Mouse (Mus musculus) hindbrain, postnatal 0 days (tissue): ENCODE data around the gene Lrrc4c. TPM values are rescaled to one million over a fixed set of nuclear protein-coding genes. Genes with fewer than 3 reads are reported as not detected.
A peak's percentile ranks its signal among the peaks of the same experiment; 100 is the strongest.

Source experiments
- ATAC-seq: fragments of 200-750 bp; cut with Nextera tagmentation; 2 replicates; pipeline ENCODE4 v1.8.0; 2017; ENCODE audit warnings: mild to moderate bottlenecking, moderate TSS enrichment, moderate library complexity
- DNase-seq: peaks from one replicate; pipeline ENCODE4 v3.0.0-alpha.2; 2015; ENCODE audit warnings: low spot score
- H3K27ac ChIP-seq: fragments of 300-500 bp; sonication (generic); 2 replicates; pipeline ENCODE4 v1.5.1; 2014; ENCODE audit warnings: mild to moderate bottlenecking
- H3K27me3 ChIP-seq: fragments of 300-500 bp; sonication (generic); 2 replicates; pipeline ENCODE4 v1.6.1; 2014; ENCODE audit warnings: low read length, mixed read lengths; ENCODE audit not compliant: insufficient read depth
- H3K36me3 ChIP-seq: fragments of 300-500 bp; sonication (generic); 2 replicates; pipeline ENCODE4 v1.6.1; 2014; ENCODE audit warnings: low read length, mixed read lengths; ENCODE audit not compliant: insufficient read depth
- H3K4me1 ChIP-seq: fragments of 300-500 bp; sonication (generic); 2 replicates; pipeline ENCODE4 v1.6.1; 2014; ENCODE audit warnings: antibody characterized with exemption, low read length, mixed read lengths; ENCODE audit not compliant: insufficient read depth
- H3K4me2 ChIP-seq: fragments of 300-500 bp; sonication (generic); 2 replicates; pipeline ENCODE4 v1.6.1; 2014; ENCODE audit warnings: low read depth, mild to moderate bottlenecking, low read length, moderate library complexity, mixed read lengths
- H3K4me3 ChIP-seq: fragments of 300-500 bp; sonication (generic); 2 replicates; pipeline ENCODE4 v1.5.1; 2014; ENCODE audit warnings: low read length
- H3K9ac ChIP-seq: fragments of 300-500 bp; sonication (generic); replicated peaks from 2 replicates; pipeline ENCODE4 v1.6.1; 2014; ENCODE audit warnings: mild to moderate bottlenecking, low read length, moderate library complexity, mixed read lengths
- H3K9me3 ChIP-seq: fragments of 300-500 bp; sonication (generic); 2 replicates; pipeline ENCODE4 v1.6.1; 2016; ENCODE audit warnings: low read length, mixed read lengths
- CTCF ChIP-seq: IDR thresholded peaks from 2 replicates; pipeline ENCODE4 v1.5.1; 2016; ENCODE audit warnings: antibody characterized with exemption, control low read depth, low read depth
- WGBS: fragments of 180-500 bp; shearing (Covaris S2); extraction: QIAGEN DNeasy Blood & Tissue Kit; methylation state at CpG from one replicate; pipeline ENCODE4 v1.1.7; 2014; 5-methylcytosine and 5-hydroxymethylcytosine counted together
- polyA plus RNA-seq: library from polyadenylated mRNA; unstranded; fragments of >200 nt; fragmentation: Nextera tagmentation; extraction: Ambion mirVana; gene quantifications from 2 replicates; pipeline ENCODE4 v1.2.1, GENCODE M21; 2015
- total RNA-seq: library from RNA; depleted of rRNA; stranded (reverse); fragments of >200 nt; gene quantifications from 2 replicates; pipeline ENCODE4 v1.2.3, GENCODE M21; 2014

Lrrc4c gene
- total and polyA plus RNA-seq, 2 experiments from 2014 or later = 41.5 to 52.0 TPM

DNA sequence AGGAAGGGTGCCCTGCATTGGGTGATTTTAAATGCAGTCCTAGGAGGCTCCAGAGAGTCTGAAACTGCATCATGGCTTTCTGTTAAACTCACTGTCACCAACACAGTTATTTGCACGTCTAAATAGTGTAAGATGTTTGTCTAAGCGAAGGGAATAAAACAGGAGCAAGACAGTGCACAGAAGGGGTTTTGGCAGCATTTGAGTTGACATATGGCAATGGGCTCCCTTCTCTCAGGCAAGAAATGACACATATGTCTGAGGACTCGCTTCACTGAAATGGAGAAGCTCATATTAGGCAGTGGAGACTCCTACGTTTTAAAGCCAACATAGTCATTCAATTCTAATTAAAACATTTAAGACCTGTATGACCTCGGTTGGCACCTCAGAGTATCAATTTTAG is 445.6 kb downstream of the Lrrc4c start:
- no peak for TF ChIP-seq CTCF
- peak; percentile 70 for ATAC-seq
- H3K9me3 ChIP-seq = no peaks in the 10 kb centered on the region
- H3K4me3 ChIP-seq = no peak overlapping the region
- no peak overlapping the region for H3K27ac ChIP-seq
- DNase-seq = peak; percentile 53
- no peaks in the 10 kb centered on the region for H3K27me3 ChIP-seq
- H3K36me3 ChIP-seq = no peaks in the 10 kb centered on the region
- H3K4me1 ChIP-seq = no peaks in the 10 kb centered on the region
- H3K9ac ChIP-seq = no peak overlapping the region
- H3K4me2 ChIP-seq = no peak overlapping the region
- WGBS = 52% methylated on average over 5 of the region's 5 CpGs

GRCm38 (mm10) chr2:96775376-96775775 is 457.4 kb downstream of the Lrrc4c start:
- no peak for TF ChIP-seq CTCF
- Histone ChIP-seq H3K4me2 (no peak overlapping the region), H3K9me3 (no peaks in the 10 kb centered on the region), H3K36me3 (no peaks in the 10 kb centered on the region), H3K4me3 (no peak overlapping the region), H3K27me3 (no peaks in the 10 kb centered on the region), H3K27ac (no peak overlapping the region), H3K4me1 (peaks cover 5% of the 10 kb centered on the region; the same call in 1 of the 2 replicates), H3K9ac (no peak overlapping the region)
- DNase-seq (no peak), ATAC-seq (no peak)

DNA sequence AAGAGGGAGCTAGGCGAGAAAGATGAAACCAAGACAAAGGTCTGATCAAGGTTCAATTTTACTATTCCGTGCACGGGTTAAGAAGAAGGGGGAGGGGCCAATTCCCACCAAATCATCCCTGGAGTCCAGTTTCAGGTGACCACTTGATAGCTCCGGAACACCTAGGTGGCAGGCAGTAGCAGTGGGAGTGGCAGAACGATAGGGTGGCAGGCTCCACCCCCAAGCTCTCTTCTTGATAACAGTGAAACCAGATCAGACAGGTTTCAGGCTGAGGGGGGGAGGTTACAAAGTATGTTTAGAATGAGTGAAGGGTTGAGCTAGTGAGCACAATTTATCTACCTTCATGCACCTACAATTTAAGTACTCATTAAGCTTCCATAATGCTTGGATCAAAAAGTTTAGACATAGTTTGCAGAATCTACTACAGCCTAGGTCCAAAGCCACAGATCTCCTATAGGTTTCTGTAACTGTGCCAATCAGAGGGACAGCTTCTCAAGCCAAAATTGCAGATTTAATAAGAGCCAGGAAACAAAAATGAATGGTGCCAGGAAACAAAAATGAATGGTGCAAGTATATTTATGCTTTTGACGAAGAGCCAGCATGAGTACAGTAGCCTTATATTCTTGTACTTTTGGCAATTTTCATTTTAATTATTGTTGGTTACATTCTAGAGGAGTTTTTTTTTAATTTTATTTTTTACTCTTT is 478.9 kb downstream of the Lrrc4c start:
- WGBS = 47% methylated on average over 6 of the region's 6 CpGs
- no peak overlapping the region for H3K4me3 ChIP-seq
- H3K9ac ChIP-seq = no peak overlapping the region
- no peaks in the 10 kb centered on the region for H3K4me1 ChIP-seq
- H3K9me3 ChIP-seq = no peaks in the 10 kb centered on the region
- ATAC-seq (no peak), DNase-seq (no peak)
- H3K27ac ChIP-seq = no peak overlapping the region
- no peak overlapping the region for H3K4me2 ChIP-seq
- TF ChIP-seq CTCF = no peak
- H3K36me3 ChIP-seq = no peaks in the 10 kb centered on the region
- no peaks in the 10 kb centered on the region for H3K27me3 ChIP-seq

DNA sequence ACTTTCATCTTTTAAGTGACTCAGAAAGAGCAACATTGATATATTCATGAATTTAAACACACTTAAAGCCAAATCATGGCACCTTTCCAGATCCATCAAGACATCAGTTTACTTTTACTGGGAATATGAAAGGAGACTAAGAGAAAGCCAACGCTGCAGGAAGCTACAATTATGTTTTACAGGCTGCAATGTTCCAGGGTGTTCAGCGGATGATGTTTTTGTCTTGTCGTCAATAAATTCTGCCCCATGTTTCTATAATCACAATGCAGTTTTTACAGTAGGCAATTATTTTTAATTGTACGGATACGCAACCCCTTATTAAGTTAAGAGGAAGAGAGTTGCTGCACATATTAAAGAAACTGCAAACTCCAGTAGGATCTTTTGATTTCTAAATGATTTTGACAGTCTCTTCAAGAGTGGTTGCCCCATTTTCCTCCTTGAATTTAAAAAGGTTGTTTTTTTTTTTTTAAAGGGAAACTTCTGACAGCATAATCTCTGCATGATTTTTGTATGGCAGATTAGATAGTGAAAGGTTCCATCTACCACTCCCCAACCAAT is 532.9 kb downstream of the Lrrc4c start:
- no peak for DNase-seq

DNA sequence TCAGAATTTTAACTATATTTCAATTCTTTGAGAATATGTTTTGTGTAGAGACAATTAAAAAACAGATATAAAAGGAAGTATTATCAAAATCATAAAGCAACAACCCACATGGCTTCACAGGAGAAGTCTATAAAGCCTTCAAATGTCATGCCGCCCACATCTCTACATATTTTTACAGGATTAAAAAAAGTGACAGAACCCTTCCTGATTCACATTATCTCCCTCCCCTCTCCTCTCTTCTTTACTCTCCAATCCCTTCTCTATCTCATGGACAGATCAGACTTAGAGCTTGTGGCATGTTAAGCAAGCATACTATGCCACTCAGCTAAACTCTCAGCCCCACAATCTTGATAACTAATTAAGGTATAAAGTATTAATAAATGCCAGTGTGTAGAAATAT is 535.8 kb downstream of the Lrrc4c start:
- no peak overlapping the region for H3K27ac ChIP-seq
- H3K36me3 ChIP-seq = no peaks in the 10 kb centered on the region
- TF ChIP-seq CTCF = no peak
- H3K4me2 ChIP-seq = no peak overlapping the region
- H3K4me3 ChIP-seq = no peak overlapping the region
- H3K4me1 ChIP-seq = no peaks in the 10 kb centered on the region
- H3K9me3 ChIP-seq = no peaks in the 10 kb centered on the region
- 94% methylated on average over 1 of the region's 1 CpGs for WGBS
- H3K27me3 ChIP-seq = no peaks in the 10 kb centered on the region
- ATAC-seq = no peak
- DNase-seq = no peak
- no peak overlapping the region for H3K9ac ChIP-seq

More for the DNA sequence above, 532.9 kb downstream of the Lrrc4c start:
- ATAC-seq = no peak
- no peaks in the 10 kb centered on the region for H3K4me1 ChIP-seq
- no peaks in the 10 kb centered on the region for H3K36me3 ChIP-seq
- H3K27me3 ChIP-seq = no peaks in the 10 kb centered on the region
- H3K9me3 ChIP-seq = no peaks in the 10 kb centered on the region
- H3K9ac ChIP-seq = no peak overlapping the region
- 69% methylated on average over 5 of the region's 5 CpGs for WGBS
- no peak overlapping the region for H3K27ac ChIP-seq
- no peak for TF ChIP-seq CTCF
- H3K4me3 ChIP-seq = no peak overlapping the region
- no peak overlapping the region for H3K4me2 ChIP-seq

DNA sequence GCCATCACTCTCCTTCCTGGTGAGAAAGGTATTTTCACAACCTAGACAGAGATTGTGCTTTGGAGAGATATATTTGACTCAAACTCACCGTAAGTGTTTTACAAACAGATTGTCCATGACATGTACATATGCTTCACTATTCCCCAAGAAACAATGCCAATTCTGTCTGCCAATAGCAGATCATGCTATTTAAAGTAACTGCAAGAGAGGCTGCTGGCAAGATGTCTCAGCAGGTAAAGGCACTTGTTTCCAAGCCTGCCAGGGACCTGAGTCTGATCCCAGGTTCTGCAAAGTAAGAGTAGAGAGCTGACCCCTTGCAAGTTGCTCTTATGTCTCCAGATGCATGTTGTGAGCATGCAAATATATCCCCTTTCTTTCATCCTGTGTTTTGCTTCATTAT is 558.1 kb downstream of the Lrrc4c start:
- no peak overlapping the region for H3K9ac ChIP-seq
- no peaks in the 10 kb centered on the region for H3K36me3 ChIP-seq
- DNase-seq = no peak
- H3K4me1 ChIP-seq = no peaks in the 10 kb centered on the region
- TF ChIP-seq CTCF = no peak
- no peak overlapping the region for H3K27ac ChIP-seq
- 76% methylated on average over 1 of the region's 1 CpGs for WGBS
- no peak for ATAC-seq
- no peak overlapping the region for H3K4me3 ChIP-seq
- H3K9me3 ChIP-seq = no peaks in the 10 kb centered on the region
- H3K27me3 ChIP-seq = no peaks in the 10 kb centered on the region
- H3K4me2 ChIP-seq = no peak overlapping the region

DNA sequence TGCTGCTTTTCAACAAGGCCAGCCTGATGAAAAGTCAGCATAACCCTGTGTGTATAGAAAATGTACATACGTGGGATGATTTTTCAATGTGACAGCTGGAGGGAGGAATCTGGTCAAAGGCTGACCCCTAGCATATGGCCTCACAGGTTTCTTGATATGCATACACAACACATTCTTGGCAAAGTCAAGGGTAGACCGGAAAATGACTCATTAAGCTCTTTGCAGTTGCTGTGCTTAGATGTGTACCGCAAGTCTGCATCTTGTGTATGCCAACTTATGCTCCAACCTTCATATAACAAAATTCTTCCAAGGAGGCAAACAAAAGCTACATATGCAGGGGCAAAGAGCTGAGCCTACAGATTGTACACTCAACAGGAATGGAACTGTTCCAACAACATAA is 631.6 kb downstream of the Lrrc4c start:
- Histone ChIP-seq H3K4me3 (no peak overlapping the region), H3K27ac (no peak overlapping the region), H3K9me3 (no peaks in the 10 kb centered on the region), H3K36me3 (no peaks in the 10 kb centered on the region), H3K4me1 (no peaks in the 10 kb centered on the region), H3K27me3 (no peaks in the 10 kb centered on the region), H3K4me2 (no peak overlapping the region), H3K9ac (no peak overlapping the region)
- ATAC-seq (no peak), DNase-seq (peak; percentile 18)
- WGBS = 55% methylated on average over 3 of the region's 3 CpGs
- TF ChIP-seq CTCF = no peak
